Mouse (Mus musculus): ENCODE measurements around the gene Sertad2.

DNA sequence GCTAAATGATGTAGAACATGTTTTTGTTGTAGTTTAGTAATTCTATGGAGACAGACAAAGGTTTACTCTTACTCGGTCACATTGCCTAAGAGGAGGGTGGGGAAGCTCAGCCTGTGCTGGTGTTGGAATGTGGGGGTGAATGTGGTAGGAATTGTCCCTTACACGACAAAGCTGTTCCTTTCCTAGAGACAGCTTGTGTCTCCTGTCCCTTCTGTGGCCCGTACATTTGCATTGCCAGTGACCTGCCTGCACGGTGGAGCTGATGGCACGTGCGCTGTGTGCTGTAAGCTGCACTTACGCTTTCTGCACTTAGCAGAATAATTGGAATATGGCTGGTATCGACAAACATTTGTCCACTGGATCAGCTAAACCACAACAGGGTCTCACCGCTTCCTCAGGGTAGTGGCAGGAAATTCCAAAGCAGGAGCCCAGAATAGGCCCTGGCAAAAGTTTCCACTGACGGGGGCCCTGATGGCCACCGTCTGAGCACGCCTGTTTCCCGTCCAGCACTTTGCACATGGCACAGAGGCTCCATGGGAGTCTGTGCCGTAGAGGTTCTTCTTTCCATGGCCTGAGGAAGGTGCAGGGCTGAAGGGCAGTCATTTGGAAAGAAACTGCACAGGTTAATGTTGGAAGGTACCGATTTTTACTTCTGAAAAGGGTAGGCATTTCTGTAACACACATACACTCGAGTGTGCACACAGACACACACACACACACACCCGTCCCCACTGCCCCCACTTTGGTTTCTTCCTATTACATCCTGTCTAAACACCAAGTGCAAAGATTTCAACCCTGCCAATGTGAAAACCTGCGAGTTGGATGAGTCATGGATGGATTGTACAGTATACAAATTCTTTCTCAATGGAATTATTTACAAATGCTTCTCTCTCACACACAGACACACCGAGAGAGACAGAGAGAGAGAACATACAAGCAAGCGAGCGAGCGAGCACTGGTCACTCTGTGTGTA is 51.5 kb downstream of the Sertad2 start:
- no peak for TF ChIP-seq GATA1 (IDR thresholded peaks at IDR 0.05; ENCODE audit: low read length)
- TF ChIP-seq TAL1 (IDR thresholded peaks at IDR 0.05; ENCODE audit: low read length): no peak
